Mouse (Mus musculus): Measurements from ENCODE around the gene Kbtbd6. TPM values are rescaled to one million over a fixed set of nuclear protein-coding genes. Genes with fewer than 3 reads are reported as not detected.

Gene Kbtbd6
- polyA plus RNA-seq, 1 experiment, result 0.25 TPM

DNA sequence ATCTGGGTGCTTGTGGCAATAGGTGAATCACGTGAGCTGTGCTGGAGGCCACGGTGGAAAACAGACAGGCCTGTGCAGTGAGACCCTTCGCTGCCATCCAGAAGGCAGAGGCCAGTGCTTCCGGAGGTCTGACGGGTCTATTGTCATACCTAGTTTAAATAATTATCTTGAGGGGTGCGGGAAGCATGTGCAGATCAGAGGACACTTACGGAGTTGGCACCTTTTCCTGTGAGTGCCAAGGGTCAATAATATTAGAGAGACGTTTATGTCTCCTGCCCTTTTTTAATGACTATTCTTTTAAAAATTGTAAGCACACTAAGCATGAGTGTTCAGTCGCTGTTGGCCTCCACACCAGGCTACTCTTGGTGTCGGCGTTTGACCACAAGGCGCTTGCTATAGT lies 37.5 kb downstream of the Kbtbd6 start:
- TF ChIP-seq MAX (IDR thresholded peaks at IDR 0.05), result no peak
- TF ChIP-seq USF1 (IDR thresholded peaks at IDR 0.05; ENCODE audit: low read depth), result no peak
- no peak for TF ChIP-seq MYOG (IDR thresholded peaks at IDR 0.05; ENCODE audit: control insufficient read depth, extremely low read depth, insufficient read length)
- no peak for TF ChIP-seq FOSL1 (IDR thresholded peaks at IDR 0.05; ENCODE audit: insufficient read depth, low read length, poor library complexity, severe bottlenecking)
- no peak for TF ChIP-seq MYOD1 (IDR thresholded peaks at IDR 0.05; ENCODE audit: control insufficient read depth, insufficient read length, low read depth)
- no peak for TF ChIP-seq CEBPB (IDR thresholded peaks at IDR 0.05; ENCODE audit: low read depth)
- no peak for TF ChIP-seq CTCF (IDR thresholded peaks at IDR 0.05; ENCODE audit: control insufficient read depth, insufficient read depth, insufficient read length)
- Histone ChIP-seq H3K4me3 (ENCODE audit: insufficient read depth, poor library complexity, severe bottlenecking) (no peak overlapping the region), H3K79me2 (ENCODE audit: control insufficient read depth, insufficient read depth) (peaks cover 31% of the 10 kb centered on the region), H3ac (ENCODE audit: control insufficient read depth, insufficient read length, low read depth) (no peak overlapping the region), H3K27me3 (ENCODE audit: control insufficient read depth, insufficient read depth, insufficient read length) (no peaks in the 10 kb centered on the region), H3K36me3 (ENCODE audit: control insufficient read depth, insufficient read depth) (no peaks in the 10 kb centered on the region), H3K79me3 (ENCODE audit: low read depth) (peaks cover 2% of the 10 kb centered on the region)

DNA sequence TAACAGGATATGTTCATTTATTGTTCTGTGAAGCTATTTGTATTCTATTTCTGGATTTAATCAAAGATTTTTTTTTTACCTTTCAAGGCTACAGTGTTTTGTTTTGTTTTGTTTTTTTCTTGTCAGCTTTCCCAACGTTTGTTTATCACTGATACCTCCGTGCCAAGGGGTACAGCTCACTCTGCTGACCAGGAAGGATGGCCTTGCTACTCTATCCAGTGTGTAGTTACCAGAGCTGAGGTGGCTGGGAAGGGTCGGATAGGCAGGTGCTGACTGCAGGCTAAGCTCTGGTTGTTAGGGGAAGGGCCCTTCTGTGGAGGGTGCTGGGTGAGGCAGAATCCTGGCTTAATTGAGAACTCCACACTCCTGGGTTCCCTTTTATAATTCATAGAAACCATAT lies 38.6 kb downstream of the Kbtbd6 start:
- TF ChIP-seq FOSL1 (IDR thresholded peaks at IDR 0.05; ENCODE audit: insufficient read depth, low read length, poor library complexity, severe bottlenecking) (no peak), CEBPB (IDR thresholded peaks at IDR 0.05; ENCODE audit: low read depth) (no peak), CTCF (IDR thresholded peaks at IDR 0.05; ENCODE audit: control insufficient read depth, insufficient read depth, insufficient read length) (no peak), USF1 (IDR thresholded peaks at IDR 0.05; ENCODE audit: low read depth) (no peak), MAX (IDR thresholded peaks at IDR 0.05) (no peak), MYOD1 (IDR thresholded peaks at IDR 0.05; ENCODE audit: control insufficient read depth, insufficient read length, low read depth) (no peak), MYOG (IDR thresholded peaks at IDR 0.05; ENCODE audit: control insufficient read depth, extremely low read depth, insufficient read length) (no peak)
- H3K36me3 ChIP-seq (ENCODE audit: control insufficient read depth, insufficient read depth), result no peaks in the 10 kb centered on the region
- no peak overlapping the region for H3K4me3 ChIP-seq (ENCODE audit: insufficient read depth, poor library complexity, severe bottlenecking)

DNA sequence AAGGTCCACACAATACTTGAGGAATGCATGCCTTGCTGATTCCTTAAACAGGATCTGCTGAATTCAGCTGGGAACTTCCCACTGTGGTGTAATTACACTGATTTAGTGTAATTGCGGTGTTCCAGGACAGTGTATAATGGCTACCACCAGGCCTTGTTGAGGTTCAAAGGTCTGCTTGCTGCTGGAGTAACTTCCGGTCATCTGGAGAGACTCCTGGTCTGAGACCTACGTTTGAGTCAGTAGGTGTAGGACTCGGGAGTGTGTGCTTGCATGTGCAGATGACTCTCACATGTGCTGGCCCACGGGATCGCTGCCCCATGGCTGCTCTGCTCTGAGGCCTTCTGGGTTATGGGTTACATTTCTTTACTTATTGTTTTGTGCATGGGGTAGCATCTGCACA lies 42.7 kb downstream of the Kbtbd6 start:
- Histone ChIP-seq H3K79me2 (ENCODE audit: control insufficient read depth, insufficient read depth) (no peaks in the 10 kb centered on the region), H3K36me3 (ENCODE audit: control insufficient read depth, insufficient read depth) (no peaks in the 10 kb centered on the region), H3K4me3 (ENCODE audit: insufficient read depth, poor library complexity, severe bottlenecking) (no peak overlapping the region), H3K79me3 (ENCODE audit: low read depth) (peaks cover 2% of the 10 kb centered on the region), H3ac (ENCODE audit: control insufficient read depth, insufficient read length, low read depth) (no peak overlapping the region), H3K27me3 (ENCODE audit: control insufficient read depth, insufficient read depth, insufficient read length) (no peaks in the 10 kb centered on the region)
- TF ChIP-seq FOSL1 (IDR thresholded peaks at IDR 0.05; ENCODE audit: insufficient read depth, low read length, poor library complexity, severe bottlenecking), result no peak

More for the DNA sequence above, 38.6 kb downstream of the Kbtbd6 start:
- Histone ChIP-seq H3K79me3 (ENCODE audit: low read depth) (peaks cover 2% of the 10 kb centered on the region), H3ac (ENCODE audit: control insufficient read depth, insufficient read length, low read depth) (no peak overlapping the region), H3K79me2 (ENCODE audit: control insufficient read depth, insufficient read depth) (peaks cover 20% of the 10 kb centered on the region), H3K27me3 (ENCODE audit: control insufficient read depth, insufficient read depth, insufficient read length) (no peaks in the 10 kb centered on the region)

DNA sequence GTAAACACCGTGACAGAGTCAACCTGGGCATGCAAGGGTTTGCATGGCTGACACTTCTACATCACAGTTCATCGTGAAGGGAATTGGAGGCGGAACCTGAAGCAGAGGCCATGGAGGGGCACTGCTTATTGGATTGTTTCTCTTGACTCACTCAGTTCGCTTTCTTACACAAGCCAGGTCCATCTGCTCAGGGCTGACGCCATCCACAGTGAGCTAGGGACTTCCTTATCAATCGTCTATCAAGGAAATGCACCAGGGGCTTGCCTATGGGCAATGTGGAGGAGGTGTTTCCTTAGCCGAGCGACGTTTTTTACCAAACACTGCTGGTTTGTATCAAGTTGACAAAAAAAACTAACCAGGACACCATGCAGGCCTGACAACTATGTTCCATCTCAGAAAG lies 47.7 kb downstream of the Kbtbd6 start:
- Histone ChIP-seq H3K36me3 (ENCODE audit: control insufficient read depth, insufficient read depth) (no peaks in the 10 kb centered on the region), H3K27me3 (ENCODE audit: control insufficient read depth, insufficient read depth, insufficient read length) (no peaks in the 10 kb centered on the region), H3ac (ENCODE audit: control insufficient read depth, insufficient read length, low read depth) (no peak overlapping the region), H3K79me2 (ENCODE audit: control insufficient read depth, insufficient read depth) (no peaks in the 10 kb centered on the region), H3K79me3 (ENCODE audit: low read depth) (peaks cover 4% of the 10 kb centered on the region), H3K4me3 (ENCODE audit: insufficient read depth, poor library complexity, severe bottlenecking) (no peak overlapping the region)
- TF ChIP-seq MYOD1 (IDR thresholded peaks at IDR 0.05; ENCODE audit: control insufficient read depth, insufficient read length, low read depth), result no peak
- TF ChIP-seq MYOG (IDR thresholded peaks at IDR 0.05; ENCODE audit: control insufficient read depth, extremely low read depth, insufficient read length), result no peak
- TF ChIP-seq USF1 (IDR thresholded peaks at IDR 0.05; ENCODE audit: low read depth), result no peak
- no peak for TF ChIP-seq FOSL1 (IDR thresholded peaks at IDR 0.05; ENCODE audit: insufficient read depth, low read length, poor library complexity, severe bottlenecking)
- no peak for TF ChIP-seq CEBPB (IDR thresholded peaks at IDR 0.05; ENCODE audit: low read depth)
- no peak for TF ChIP-seq MAX (IDR thresholded peaks at IDR 0.05)
- no peak for TF ChIP-seq CTCF (IDR thresholded peaks at IDR 0.05; ENCODE audit: control insufficient read depth, insufficient read depth, insufficient read length)

DNA sequence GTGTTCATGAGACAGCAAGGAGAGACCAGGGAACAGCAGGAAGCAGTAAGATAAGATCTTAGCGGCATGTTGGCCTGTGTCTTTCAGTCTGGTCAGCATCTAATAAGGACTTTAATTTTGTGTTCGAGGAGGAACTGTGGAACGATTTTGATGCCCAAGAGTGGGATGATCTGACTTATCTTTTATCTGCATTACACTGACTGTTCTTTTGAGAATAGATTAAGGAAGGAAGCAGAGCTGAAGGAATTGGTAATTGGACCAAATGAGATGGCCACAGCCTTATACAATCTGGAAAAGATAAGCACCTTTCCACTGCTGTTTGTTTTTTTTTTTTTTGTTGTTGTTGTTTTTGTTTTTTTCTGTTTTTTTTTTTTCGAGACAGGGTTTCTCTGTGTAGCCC lies 49.1 kb downstream of the Kbtbd6 start:
- Histone ChIP-seq H3K27me3 (ENCODE audit: control insufficient read depth, insufficient read depth, insufficient read length) (no peaks in the 10 kb centered on the region), H3K79me2 (ENCODE audit: control insufficient read depth, insufficient read depth) (no peaks in the 10 kb centered on the region), H3K36me3 (ENCODE audit: control insufficient read depth, insufficient read depth) (no peaks in the 10 kb centered on the region), H3K4me3 (ENCODE audit: insufficient read depth, poor library complexity, severe bottlenecking) (no peak overlapping the region), H3ac (ENCODE audit: control insufficient read depth, insufficient read length, low read depth) (no peak overlapping the region), H3K79me3 (ENCODE audit: low read depth) (peaks cover 4% of the 10 kb centered on the region)
- TF ChIP-seq MYOG (IDR thresholded peaks at IDR 0.05; ENCODE audit: control insufficient read depth, extremely low read depth, insufficient read length), result no peak
- TF ChIP-seq MAX (IDR thresholded peaks at IDR 0.05), result no peak
- TF ChIP-seq MYOD1 (IDR thresholded peaks at IDR 0.05; ENCODE audit: control insufficient read depth, insufficient read length, low read depth), result no peak
- no peak for TF ChIP-seq CTCF (IDR thresholded peaks at IDR 0.05; ENCODE audit: control insufficient read depth, insufficient read depth, insufficient read length)
- TF ChIP-seq CEBPB (IDR thresholded peaks at IDR 0.05; ENCODE audit: low read depth), result no peak
- TF ChIP-seq USF1 (IDR thresholded peaks at IDR 0.05; ENCODE audit: low read depth), result no peak
- no peak for TF ChIP-seq FOSL1 (IDR thresholded peaks at IDR 0.05; ENCODE audit: insufficient read depth, low read length, poor library complexity, severe bottlenecking)

DNA sequence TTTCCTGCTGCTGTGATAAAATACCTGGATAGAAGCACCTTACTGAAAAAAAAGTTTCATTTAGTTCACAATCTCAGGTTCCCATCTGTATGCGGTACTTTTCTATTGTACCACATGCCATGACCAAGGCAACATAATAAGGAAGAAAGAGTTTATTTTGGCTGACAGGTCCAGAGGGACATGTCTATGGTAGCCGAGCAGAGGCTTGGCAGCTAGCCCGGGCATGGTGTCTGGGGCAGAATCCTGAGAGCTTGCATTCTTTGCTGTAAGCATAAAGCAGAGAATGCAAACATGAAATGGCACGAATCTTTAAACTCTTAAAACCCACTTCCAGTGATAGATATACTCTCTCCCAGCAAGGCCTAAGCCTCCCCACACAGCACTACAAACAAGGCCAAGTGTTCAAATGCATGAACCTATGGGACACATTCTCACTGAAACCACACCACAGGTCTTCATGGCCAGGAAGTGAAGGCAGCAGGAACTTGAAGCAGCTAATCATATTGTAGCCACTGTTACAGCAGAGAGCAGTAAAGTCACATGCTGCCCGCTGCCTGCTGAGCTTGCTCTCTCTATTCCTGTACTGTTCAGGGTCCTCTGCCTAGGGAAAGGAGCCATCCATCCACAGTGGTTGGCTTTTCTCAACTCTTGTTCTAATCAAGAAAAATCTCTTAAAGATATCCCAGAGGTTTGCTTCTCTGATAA lies 51.9 kb downstream of the Kbtbd6 start:
- H3K4me3 ChIP-seq (ENCODE audit: insufficient read depth, poor library complexity, severe bottlenecking), result no peak overlapping the region
- peaks cover 1% of the 10 kb centered on the region for H3K79me3 ChIP-seq (ENCODE audit: low read depth)
- H3K27me3 ChIP-seq (ENCODE audit: control insufficient read depth, insufficient read depth, insufficient read length), result no peaks in the 10 kb centered on the region
- no peaks in the 10 kb centered on the region for H3K79me2 ChIP-seq (ENCODE audit: control insufficient read depth, insufficient read depth)
- H3ac ChIP-seq (ENCODE audit: control insufficient read depth, insufficient read length, low read depth), result no peak overlapping the region
- TF ChIP-seq MYOD1 (IDR thresholded peaks at IDR 0.05; ENCODE audit: control insufficient read depth, insufficient read length, low read depth), result no peak
- no peak for TF ChIP-seq MAX (IDR thresholded peaks at IDR 0.05)
- TF ChIP-seq CTCF (IDR thresholded peaks at IDR 0.05; ENCODE audit: control insufficient read depth, insufficient read depth, insufficient read length), result no peak
- TF ChIP-seq FOSL1 (IDR thresholded peaks at IDR 0.05; ENCODE audit: insufficient read depth, low read length, poor library complexity, severe bottlenecking), result no peak
- TF ChIP-seq MYOG (IDR thresholded peaks at IDR 0.05; ENCODE audit: control insufficient read depth, extremely low read depth, insufficient read length), result no peak
- no peak for TF ChIP-seq USF1 (IDR thresholded peaks at IDR 0.05; ENCODE audit: low read depth)
- TF ChIP-seq CEBPB (IDR thresholded peaks at IDR 0.05; ENCODE audit: low read depth), result no peak
- H3K36me3 ChIP-seq (ENCODE audit: control insufficient read depth, insufficient read depth), result no peaks in the 10 kb centered on the region
